Mouse (Mus musculus): Measurements from ENCODE around the gene Slc25a25. TPM values are rescaled to one million over a fixed set of nuclear protein-coding genes. Genes with fewer than 3 reads are reported as not detected.
"Not testable (repeated sequence)": the region's sequence is repeated elsewhere in the genome, so short reads cannot be mapped to it uniquely, and the experiment has no call there.

The Slc25a25 gene
- polyA plus RNA-seq, 1 experiment, result 49.1 TPM

DNA sequence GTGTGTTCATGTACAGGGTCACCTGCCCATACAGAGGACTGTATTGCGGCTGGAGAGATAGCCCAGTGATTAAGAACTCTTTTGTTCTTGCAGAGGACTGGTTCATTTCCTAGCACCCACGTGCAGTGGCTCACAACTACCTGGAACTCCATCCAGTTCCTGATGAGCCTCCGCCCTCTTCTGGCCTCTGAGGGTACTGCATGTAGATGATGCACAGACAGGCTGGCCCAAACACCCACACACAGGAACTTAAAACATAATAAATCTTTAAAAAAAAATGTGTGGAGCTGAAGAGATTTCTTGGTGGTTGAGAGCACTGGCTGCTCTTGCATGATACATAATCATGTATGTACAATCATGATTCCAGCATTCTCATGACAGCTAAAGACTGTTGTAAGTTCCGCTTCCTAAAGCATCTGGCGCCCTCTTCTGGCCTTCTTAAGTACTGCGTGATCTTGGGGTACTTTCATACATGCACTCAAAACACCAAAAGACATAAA, 35.9 kb upstream of the Slc25a25 start:
- no peak overlapping the region for H3K27ac ChIP-seq (ENCODE audit: insufficient read depth, low read length)
- H3K4me1 ChIP-seq (ENCODE audit: control insufficient read depth, insufficient read depth, low read length), result no peaks in the 10 kb centered on the region
- TF ChIP-seq CTCF (IDR thresholded peaks at IDR 0.05; ENCODE audit: extremely low read depth, insufficient read depth, low read length) (peak; percentile 87), POLR2A (IDR thresholded peaks at IDR 0.05; ENCODE audit: extremely low read depth, insufficient read depth, low read length) (no peak)
- no peak overlapping the region for H3K4me3 ChIP-seq (ENCODE audit: insufficient read depth, low read length)

DNA sequence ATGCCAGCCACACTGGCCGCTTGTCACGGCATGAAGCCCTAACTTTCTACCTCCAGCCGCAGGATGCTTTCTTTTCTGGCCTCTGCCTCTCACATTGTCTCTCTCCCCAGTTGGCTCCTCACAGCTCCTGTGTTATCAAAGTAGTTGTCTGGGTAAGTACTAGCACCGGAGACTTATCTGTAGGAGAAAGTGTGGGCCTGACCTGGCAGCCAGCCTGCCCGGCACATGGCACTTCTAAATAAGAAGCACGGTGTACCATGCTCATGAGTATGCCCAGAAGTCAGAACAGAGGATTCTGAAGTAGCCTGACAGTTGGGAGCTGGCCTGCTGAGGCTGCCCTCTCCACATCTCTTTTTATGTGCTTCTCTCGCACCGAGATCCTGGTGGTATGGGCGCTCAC, 34.9 kb upstream of the Slc25a25 start:
- H3K4me1 ChIP-seq (ENCODE audit: control insufficient read depth, insufficient read depth, low read length), result no peaks in the 10 kb centered on the region
- no peak overlapping the region for H3K4me3 ChIP-seq (ENCODE audit: insufficient read depth, low read length)
- no peak for TF ChIP-seq POLR2A (IDR thresholded peaks at IDR 0.05; ENCODE audit: extremely low read depth, insufficient read depth, low read length)
- no peak for TF ChIP-seq CTCF (IDR thresholded peaks at IDR 0.05; ENCODE audit: extremely low read depth, insufficient read depth, low read length)
- no peak overlapping the region for H3K27ac ChIP-seq (ENCODE audit: insufficient read depth, low read length)

DNA sequence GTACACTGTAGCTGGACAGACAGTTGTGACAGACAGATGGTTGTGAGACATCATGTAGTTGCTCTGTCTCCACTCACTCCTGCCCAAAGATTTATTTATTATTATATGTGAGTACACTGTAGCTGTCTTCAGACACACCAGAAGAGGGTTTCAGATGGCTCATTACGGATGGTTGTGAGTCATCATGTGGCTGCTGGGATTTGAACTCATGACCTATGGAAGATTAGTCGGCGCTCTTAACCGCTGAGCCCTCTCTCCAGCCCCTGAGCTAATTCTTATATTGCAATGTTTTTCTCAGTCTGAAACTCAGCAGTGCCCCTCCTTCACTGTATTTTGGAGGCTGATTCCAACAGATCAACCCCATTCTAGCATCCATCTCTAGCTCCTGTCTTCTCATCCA, 34.5 kb upstream of the Slc25a25 start:
- TF ChIP-seq CTCF (IDR thresholded peaks at IDR 0.05; ENCODE audit: extremely low read depth, insufficient read depth, low read length) (no peak), POLR2A (IDR thresholded peaks at IDR 0.05; ENCODE audit: extremely low read depth, insufficient read depth, low read length) (no peak)
- Histone ChIP-seq H3K4me1 (ENCODE audit: control insufficient read depth, insufficient read depth, low read length) (no peaks in the 10 kb centered on the region), H3K27ac (ENCODE audit: insufficient read depth, low read length) (no peak overlapping the region)

DNA sequence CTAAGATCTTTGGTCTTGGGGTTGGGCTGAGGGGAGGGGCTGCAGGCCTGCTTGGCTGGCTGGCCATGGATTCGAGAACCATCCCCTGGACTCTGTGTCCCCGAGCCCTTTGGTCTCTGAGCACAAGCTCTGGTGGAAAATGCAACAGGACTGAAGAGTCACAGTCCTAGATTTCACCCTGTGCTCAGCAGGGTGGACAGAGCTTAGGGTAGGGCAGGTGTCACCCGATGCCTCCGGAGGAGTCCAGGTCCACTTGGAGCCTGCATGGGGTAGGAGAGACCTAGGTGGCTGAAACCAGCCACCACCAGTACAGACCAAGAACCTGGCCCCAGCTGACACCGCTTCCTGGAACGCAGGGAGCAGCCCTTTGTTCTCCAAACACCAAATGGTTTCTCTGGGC, 33.7 kb upstream of the Slc25a25 start:
- no peak overlapping the region for H3K4me3 ChIP-seq (ENCODE audit: insufficient read depth, low read length)
- H3K4me1 ChIP-seq (ENCODE audit: control insufficient read depth, insufficient read depth, low read length), result no peaks in the 10 kb centered on the region
- TF ChIP-seq CTCF (IDR thresholded peaks at IDR 0.05; ENCODE audit: extremely low read depth, insufficient read depth, low read length), result no peak
- TF ChIP-seq POLR2A (IDR thresholded peaks at IDR 0.05; ENCODE audit: extremely low read depth, insufficient read depth, low read length), result no peak
- no peak overlapping the region for H3K27ac ChIP-seq (ENCODE audit: insufficient read depth, low read length)

More for the DNA sequence above, 34.5 kb upstream of the Slc25a25 start:
- H3K4me3 ChIP-seq (ENCODE audit: insufficient read depth, low read length), result no peak overlapping the region

DNA sequence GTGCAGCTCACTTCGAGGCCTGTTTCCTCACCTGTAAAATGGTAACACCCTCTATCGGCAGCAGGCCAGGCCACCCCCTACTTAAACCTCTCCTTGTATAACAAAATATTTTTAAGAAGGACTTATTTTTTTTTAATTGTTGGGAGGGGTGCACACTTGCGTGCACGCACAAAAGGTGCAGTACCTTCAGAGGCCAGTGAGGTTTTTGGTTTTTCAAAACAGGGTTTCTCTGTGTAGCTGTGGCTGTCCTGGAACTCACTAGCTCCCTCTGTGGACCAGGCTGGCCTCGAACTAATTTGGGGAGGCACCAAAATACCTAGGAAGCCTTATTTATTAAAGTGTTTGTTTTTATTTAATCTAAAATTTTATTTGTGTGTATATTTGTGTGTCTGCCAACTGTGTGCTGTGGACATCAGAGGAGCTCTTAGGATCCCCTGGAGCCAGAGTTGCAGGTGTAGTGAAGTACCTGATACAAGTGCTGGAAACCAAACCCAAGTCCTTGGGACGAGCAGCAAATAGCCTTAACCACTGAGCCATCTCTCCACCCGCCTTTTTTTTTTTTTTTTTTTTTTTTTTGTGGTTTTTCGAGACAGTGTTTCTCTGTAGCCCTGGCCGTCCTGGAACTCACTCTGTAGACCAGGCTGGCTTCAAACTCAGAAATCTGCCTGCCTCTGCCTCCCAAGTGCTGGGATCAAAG, 32.1 kb upstream of the Slc25a25 start:
- no peak overlapping the region for H3K27ac ChIP-seq (ENCODE audit: insufficient read depth, low read length)
- H3K4me1 ChIP-seq (ENCODE audit: control insufficient read depth, insufficient read depth, low read length), result no peaks in the 10 kb centered on the region
- TF ChIP-seq POLR2A (IDR thresholded peaks at IDR 0.05; ENCODE audit: extremely low read depth, insufficient read depth, low read length), result no peak
- TF ChIP-seq CTCF (IDR thresholded peaks at IDR 0.05; ENCODE audit: extremely low read depth, insufficient read depth, low read length), result no peak

DNA sequence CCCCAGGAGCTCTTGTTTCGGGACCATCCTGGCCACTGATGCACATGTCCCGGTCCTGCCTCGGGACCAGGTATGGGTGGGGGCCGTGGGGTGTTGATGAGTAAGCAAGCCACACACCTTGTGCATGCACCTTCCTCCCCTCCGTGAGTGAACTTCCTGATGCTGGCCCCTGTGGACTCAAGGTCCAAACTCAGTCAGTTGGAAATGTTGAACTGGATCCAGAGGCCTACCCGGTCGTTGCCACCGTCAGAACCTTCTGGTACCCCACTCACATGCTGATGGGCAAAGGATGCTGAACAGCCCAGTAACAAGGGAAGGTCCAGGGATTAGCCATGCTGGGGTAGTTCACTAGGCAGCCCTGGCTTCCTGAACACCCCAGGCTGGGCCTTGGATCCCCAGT, 31.1 kb upstream of the Slc25a25 start:
- H3K27ac ChIP-seq (ENCODE audit: insufficient read depth, low read length), result no peak overlapping the region
- no peak overlapping the region for H3K4me3 ChIP-seq (ENCODE audit: insufficient read depth, low read length)
- no peaks in the 10 kb centered on the region for H3K4me1 ChIP-seq (ENCODE audit: control insufficient read depth, insufficient read depth, low read length)
- no peak for TF ChIP-seq POLR2A (IDR thresholded peaks at IDR 0.05; ENCODE audit: extremely low read depth, insufficient read depth, low read length)
- TF ChIP-seq CTCF (IDR thresholded peaks at IDR 0.05; ENCODE audit: extremely low read depth, insufficient read depth, low read length), result no peak

More for the DNA sequence above, 32.1 kb upstream of the Slc25a25 start:
- no peak overlapping the region for H3K4me3 ChIP-seq (ENCODE audit: insufficient read depth, low read length)

DNA sequence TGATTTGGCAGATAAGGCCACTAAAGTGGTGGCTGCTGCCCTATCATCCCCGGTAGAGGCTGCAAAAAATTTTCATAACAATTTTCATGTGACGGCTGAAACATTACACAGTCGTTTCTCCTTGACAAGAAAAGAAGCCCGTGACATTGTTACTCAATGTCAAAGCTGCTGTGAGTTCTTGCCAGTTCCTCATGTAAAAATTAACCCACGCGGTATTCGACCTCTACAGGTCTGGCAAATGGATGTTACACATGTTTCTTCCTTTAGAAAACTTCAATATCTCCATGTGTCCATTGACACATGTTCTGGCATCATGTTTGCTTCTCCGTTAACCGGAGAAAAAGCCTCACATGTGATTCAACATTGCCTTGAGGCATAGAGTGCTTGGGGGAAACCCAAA, 24.1 kb upstream of the Slc25a25 start:
- H3K27ac ChIP-seq (ENCODE audit: insufficient read depth, low read length); H3K4me3 ChIP-seq (ENCODE audit: insufficient read depth, low read length); H3K4me1 ChIP-seq (ENCODE audit: control insufficient read depth, insufficient read depth, low read length): not testable (repeated sequence)

DNA sequence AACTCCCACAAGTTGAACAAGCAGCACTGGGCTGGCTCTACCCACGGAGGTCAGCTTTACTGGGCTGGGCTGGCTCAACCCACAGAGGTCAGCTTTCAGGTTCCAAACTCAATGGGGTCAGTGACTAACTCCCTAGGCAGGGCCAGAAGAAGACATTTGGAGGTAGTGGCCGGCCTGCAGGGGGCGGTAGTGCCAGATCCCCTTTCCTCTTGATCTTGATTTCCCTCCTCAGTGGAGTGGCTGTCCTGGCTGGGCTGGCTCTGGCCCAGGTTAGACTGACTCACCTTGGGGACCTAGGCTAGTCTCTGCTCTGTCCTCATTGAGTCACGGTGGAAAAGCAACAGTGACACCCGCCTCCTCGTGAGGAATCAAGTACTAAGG, 20.4 kb upstream of the Slc25a25 start:
- Histone ChIP-seq H3K27ac (ENCODE audit: insufficient read depth, low read length) (no peak overlapping the region), H3K4me1 (ENCODE audit: control insufficient read depth, insufficient read depth, low read length) (no peaks in the 10 kb centered on the region), H3K4me3 (ENCODE audit: insufficient read depth, low read length) (no peak overlapping the region)
- TF ChIP-seq CTCF (IDR thresholded peaks at IDR 0.05; ENCODE audit: extremely low read depth, insufficient read depth, low read length) (no peak), POLR2A (IDR thresholded peaks at IDR 0.05; ENCODE audit: extremely low read depth, insufficient read depth, low read length) (no peak)

DNA sequence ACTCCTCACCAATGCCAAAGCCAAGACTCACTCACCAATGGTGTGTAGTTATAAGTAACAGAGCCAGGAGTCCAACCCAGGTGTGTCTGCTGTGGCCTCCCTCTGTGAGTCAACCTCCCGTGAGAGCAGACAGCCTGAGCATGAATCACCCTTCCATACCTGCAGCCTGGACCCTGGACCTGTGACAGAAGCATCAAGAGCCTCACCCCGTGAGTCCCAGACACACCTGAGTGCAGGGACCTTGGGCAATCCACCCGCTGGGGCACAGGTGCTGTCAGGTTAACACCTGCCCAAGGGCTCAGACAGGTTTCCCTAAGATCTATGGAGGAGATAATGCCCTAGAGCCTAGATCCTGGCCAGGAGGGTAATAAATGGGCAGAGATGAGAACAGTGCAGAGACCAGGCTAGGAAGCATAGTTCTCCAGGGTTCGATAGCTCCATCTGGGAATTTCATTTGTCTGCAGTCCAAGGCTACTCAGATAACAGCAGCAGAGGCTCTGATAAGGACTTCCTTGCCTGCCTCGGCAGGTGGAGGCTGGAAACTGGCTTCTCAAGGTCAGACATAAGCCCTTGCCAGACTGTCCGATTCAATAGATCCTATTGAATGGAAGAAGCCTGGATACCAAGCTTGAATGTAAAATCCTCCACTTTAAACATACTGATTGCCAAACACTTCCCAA, 19.9 kb upstream of the Slc25a25 start:
- TF ChIP-seq POLR2A (IDR thresholded peaks at IDR 0.05; ENCODE audit: extremely low read depth, insufficient read depth, low read length), result no peak
- no peak for TF ChIP-seq CTCF (IDR thresholded peaks at IDR 0.05; ENCODE audit: extremely low read depth, insufficient read depth, low read length)
- H3K27ac ChIP-seq (ENCODE audit: insufficient read depth, low read length), result no peak overlapping the region

DNA sequence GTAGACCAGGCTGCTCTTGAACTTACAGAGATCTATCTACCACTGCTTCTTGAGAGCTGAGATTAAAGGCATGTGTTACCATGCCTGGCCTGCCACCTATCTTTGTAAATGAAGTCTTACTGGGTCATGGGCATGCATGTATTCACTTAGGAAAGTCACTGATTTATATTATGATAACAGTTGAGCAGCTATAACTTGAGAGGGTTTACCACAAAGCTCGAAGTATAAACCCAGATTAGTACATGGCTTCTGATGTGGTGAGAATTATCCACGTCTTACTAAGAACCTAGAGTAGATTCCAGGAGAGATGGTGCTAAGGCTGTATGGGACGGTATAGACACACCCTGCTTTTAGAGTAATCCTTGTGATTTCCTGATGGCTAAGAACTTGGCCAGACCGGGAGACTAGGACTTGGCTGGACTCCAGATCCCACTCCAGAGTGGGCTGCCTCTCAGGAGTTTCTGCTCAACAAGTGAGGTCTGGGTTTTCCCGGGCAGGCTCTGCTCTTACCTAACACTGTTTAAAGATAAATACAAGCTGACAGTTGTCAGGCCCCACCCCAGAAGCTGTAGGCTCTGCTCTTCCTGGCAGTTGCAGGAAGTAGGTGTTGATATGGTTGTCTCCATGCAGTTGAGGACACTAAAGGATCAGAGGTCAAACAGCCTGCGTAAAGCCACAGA, 13.1 kb upstream of the Slc25a25 start:
- Histone ChIP-seq H3K4me1 (ENCODE audit: control insufficient read depth, insufficient read depth, low read length) (no peaks in the 10 kb centered on the region), H3K27ac (ENCODE audit: insufficient read depth, low read length) (no peak overlapping the region), H3K4me3 (ENCODE audit: insufficient read depth, low read length) (no peak overlapping the region)
- TF ChIP-seq CTCF (IDR thresholded peaks at IDR 0.05; ENCODE audit: extremely low read depth, insufficient read depth, low read length) (no peak), POLR2A (IDR thresholded peaks at IDR 0.05; ENCODE audit: extremely low read depth, insufficient read depth, low read length) (no peak)

More for the DNA sequence above, 19.9 kb upstream of the Slc25a25 start:
- no peaks in the 10 kb centered on the region for H3K4me1 ChIP-seq (ENCODE audit: control insufficient read depth, insufficient read depth, low read length)
- H3K4me3 ChIP-seq (ENCODE audit: insufficient read depth, low read length), result no peak overlapping the region

All from cortical plate, adult 2 months (tissue).